Mouse (Mus musculus): ENCODE results near the gene Endou. TPM values are rescaled to one million over a fixed set of nuclear protein-coding genes. Genes with fewer than 3 reads are reported as not detected.

Gene Endou
- polyA plus RNA-seq, 1 experiment from 2014 or later: 0.11 TPM

DNA sequence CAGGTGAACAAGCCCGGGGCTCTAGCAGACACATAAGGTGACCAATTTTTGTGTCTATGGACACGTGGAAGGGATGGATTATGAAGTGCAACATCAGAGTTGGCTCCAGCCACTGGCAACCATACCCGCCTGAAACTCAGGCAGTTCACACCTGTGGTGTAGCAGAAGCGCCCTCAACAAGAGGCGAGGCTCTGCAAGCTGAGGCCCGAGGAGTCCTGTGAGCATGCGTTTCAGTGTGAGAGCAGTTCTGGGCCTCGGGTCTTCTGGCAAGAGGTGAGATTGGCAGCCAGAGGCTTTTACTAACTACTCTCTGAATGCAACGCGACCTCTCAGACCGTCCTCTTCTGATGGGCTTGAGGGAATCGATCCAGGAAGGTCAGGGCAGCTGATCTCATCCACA, 10.5 kb upstream of the Endou start:
- Histone ChIP-seq H3K9me3 (no peaks in the 10 kb centered on the region), H3K36me3 (peaks cover 16% of the 10 kb centered on the region; the same call in 1 of the 2 replicates), H3K4me3 (no peak overlapping the region), H3K4me1 (peaks cover 48% of the 10 kb centered on the region), H3K27me3 (ENCODE audit: insufficient read depth, poor library complexity, severe bottlenecking) (no peaks in the 10 kb centered on the region), H3K27ac (peak overlapping the region; percentile 83)
- 76% methylated on average over 12 of the region's 12 CpGs for WGBS
- no peak for DNase-seq (ENCODE audit: low spot score)

DNA sequence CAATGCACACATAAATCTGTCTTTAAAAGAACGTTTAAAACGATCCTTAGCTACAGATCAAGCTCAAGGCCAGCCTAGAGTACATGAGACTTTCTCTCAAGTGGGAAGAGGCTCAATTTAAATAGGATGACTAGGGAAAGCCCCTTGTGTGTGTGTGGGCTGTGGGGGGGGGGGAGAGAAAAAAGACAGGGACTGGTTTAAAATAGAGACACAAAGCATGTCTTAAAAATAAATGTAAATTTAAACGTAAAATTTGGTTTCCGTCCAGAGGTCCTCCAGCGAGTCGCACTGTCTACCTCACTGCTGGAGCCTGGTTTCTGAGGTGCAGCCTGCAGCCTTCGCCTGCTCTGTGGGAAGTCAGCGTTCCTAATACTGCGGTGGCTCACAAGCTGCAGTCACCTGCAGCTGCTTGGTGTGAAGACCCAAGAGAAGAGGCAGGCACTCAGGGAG, 9.2 kb upstream of the Endou start:
- WGBS: 90% methylated on average over 9 of the region's 9 CpGs
- no peak for DNase-seq (ENCODE audit: low spot score)
- Histone ChIP-seq H3K27ac (no peak overlapping the region), H3K9me3 (no peaks in the 10 kb centered on the region), H3K36me3 (peaks cover 7% of the 10 kb centered on the region; the same call in 1 of the 2 replicates), H3K4me3 (no peak overlapping the region), H3K4me1 (peaks cover 40% of the 10 kb centered on the region), H3K27me3 (ENCODE audit: insufficient read depth, poor library complexity, severe bottlenecking) (no peaks in the 10 kb centered on the region)

DNA sequence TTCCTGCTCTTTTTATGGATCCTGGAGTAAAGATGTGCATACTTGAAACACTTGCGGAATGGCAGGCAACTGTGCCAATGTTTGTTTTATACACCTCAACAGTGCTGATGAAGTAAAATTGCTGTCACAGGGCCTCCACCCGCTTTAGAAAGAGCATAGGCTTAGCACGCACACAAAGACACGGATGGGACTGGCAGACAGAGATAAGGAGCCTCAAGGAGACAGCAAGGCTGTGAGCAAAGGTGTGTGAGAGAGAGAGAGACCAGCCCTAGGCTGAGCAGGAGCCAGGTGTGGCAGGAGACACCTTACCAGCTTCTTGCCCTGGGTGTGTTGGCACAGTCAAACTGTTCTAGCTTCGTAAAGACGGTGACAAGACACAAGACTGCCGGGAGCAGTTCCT, 7.8 kb upstream of the Endou start:
- H3K27me3 ChIP-seq (ENCODE audit: insufficient read depth, poor library complexity, severe bottlenecking): no peaks in the 10 kb centered on the region
- 0 out of 2 replicates have a peak, but pooled peaks cover 1% of the 10 kb centered on the region for H3K36me3 ChIP-seq
- 83% methylated on average over 7 of the region's 7 CpGs for WGBS
- H3K4me1 ChIP-seq: peaks cover 28% of the 10 kb centered on the region
- no peak overlapping the region for H3K4me3 ChIP-seq
- H3K27ac ChIP-seq: no peak overlapping the region
- no peaks in the 10 kb centered on the region for H3K9me3 ChIP-seq
- no peak for DNase-seq (ENCODE audit: low spot score)

DNA sequence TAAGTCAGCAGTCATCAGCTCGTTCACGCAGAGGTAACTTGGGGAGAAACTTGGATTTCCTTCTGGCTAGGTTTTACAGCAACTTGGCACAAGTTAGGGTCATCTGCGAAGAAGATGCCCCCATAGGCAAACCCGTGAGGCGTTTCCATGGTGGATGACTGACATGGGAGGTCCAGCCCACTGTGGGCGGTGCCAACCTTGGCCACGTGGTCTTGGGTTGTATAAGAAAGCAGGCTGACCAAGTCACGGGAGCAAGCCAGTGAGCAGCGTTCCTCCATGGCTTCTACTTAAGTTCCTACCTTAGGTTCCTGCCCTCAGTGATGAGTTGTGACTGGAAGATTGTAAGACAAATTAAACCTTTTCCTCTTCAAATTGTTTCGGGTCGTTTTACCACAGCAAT, 849 bp upstream of the Endou start:
- DNase-seq (ENCODE audit: low spot score): no peak
- Histone ChIP-seq H3K27ac (no peak overlapping the region), H3K27me3 (ENCODE audit: insufficient read depth, poor library complexity, severe bottlenecking) (peaks cover 14% of the 10 kb centered on the region; the same call in 1 of the 2 replicates), H3K9me3 (no peaks in the 10 kb centered on the region), H3K4me3 (no peak overlapping the region), H3K36me3 (no peaks in the 10 kb centered on the region), H3K4me1 (peaks cover 4% of the 10 kb centered on the region; the same call in 1 of the 2 replicates)
- 91% methylated on average over 11 of the region's 11 CpGs for WGBS

- H3K36me3 ChIP-seq: no peaks in the 10 kb centered on the region
- peaks cover 14% of the 10 kb centered on the region; the same call in 1 of the 2 replicates for H3K27me3 ChIP-seq (ENCODE audit: insufficient read depth, poor library complexity, severe bottlenecking)
- no peak overlapping the region for H3K4me3 ChIP-seq
- no peak overlapping the region for H3K27ac ChIP-seq
- peaks cover 8% of the 10 kb centered on the region for H3K4me1 ChIP-seq
- no peak for DNase-seq (ENCODE audit: low spot score)
- H3K9me3 ChIP-seq: no peaks in the 10 kb centered on the region
- 43% methylated on average over 6 of the region's 6 CpGs for WGBS
Observed at GRCm38 (mm10) chr15:97730365-97730764, 774 bp downstream of the Endou start.

DNA sequence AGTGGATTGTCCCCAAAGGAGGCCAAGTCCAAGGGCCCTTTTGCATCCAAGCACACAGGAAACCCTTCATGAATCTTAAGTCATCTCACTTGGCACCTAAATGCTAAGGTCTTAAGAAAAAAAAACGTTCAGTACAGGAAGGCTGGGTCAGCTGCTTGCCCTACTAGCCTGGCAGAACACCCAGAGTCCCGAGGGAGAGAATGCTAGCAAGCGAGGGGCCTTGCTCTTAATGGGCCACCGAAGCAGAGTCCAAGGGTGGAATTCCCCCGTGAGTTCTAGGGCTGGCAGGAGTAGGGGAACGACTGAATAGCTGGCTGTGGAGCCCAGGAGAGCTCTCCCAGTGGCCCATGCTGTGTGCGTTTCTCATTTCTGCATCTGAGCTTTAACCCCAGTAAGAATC, 2.3 kb downstream of the Endou start:
- 72% methylated on average over 7 of the region's 7 CpGs for WGBS
- Histone ChIP-seq H3K27ac (no peak overlapping the region), H3K9me3 (no peaks in the 10 kb centered on the region), H3K4me1 (peaks cover 8% of the 10 kb centered on the region), H3K27me3 (ENCODE audit: insufficient read depth, poor library complexity, severe bottlenecking) (peaks cover 14% of the 10 kb centered on the region; the same call in 1 of the 2 replicates), H3K36me3 (no peaks in the 10 kb centered on the region), H3K4me3 (no peak overlapping the region)
- DNase-seq (ENCODE audit: low spot score): no peak

- WGBS: 78% methylated on average over 11 of the region's 11 CpGs
- H3K4me3 ChIP-seq: no peak overlapping the region
- H3K27ac ChIP-seq: no peak overlapping the region
- H3K9me3 ChIP-seq: no peaks in the 10 kb centered on the region
- no peak for DNase-seq (ENCODE audit: low spot score)
- H3K27me3 ChIP-seq (ENCODE audit: insufficient read depth, poor library complexity, severe bottlenecking): peaks cover 14% of the 10 kb centered on the region; the same call in 1 of the 2 replicates
- H3K36me3 ChIP-seq: no peaks in the 10 kb centered on the region
- peaks cover 8% of the 10 kb centered on the region for H3K4me1 ChIP-seq
Observed at GRCm38 (mm10) chr15:97728394-97728793, 2.7 kb downstream of the Endou start.

- no peak for DNase-seq (ENCODE audit: low spot score)
- Histone ChIP-seq H3K27ac (no peak overlapping the region), H3K36me3 (no peaks in the 10 kb centered on the region), H3K9me3 (no peaks in the 10 kb centered on the region), H3K4me3 (no peak overlapping the region), H3K27me3 (ENCODE audit: insufficient read depth, poor library complexity, severe bottlenecking) (peaks cover 14% of the 10 kb centered on the region; the same call in 1 of the 2 replicates), H3K4me1 (peaks cover 8% of the 10 kb centered on the region)
- whole genome bisulfite sequencing: 78% methylated on average over 5 of the region's 5 CpGs
Observed at GRCm38 (mm10) chr15:97727520-97727919, 3.6 kb downstream of the Endou start.

- Histone ChIP-seq H3K36me3 (no peaks in the 10 kb centered on the region), H3K4me3 (no peak overlapping the region), H3K27ac (no peak overlapping the region), H3K4me1 (peaks cover 8% of the 10 kb centered on the region), H3K27me3 (ENCODE audit: insufficient read depth, poor library complexity, severe bottlenecking) (peaks cover 14% of the 10 kb centered on the region; the same call in 1 of the 2 replicates), H3K9me3 (no peaks in the 10 kb centered on the region)
- 78% methylated on average over 8 of the region's 8 CpGs for WGBS
- DNase-seq (ENCODE audit: low spot score): no peak
Observed at GRCm38 (mm10) chr15:97727048-97727447, 4.1 kb downstream of the Endou start.

GRCm38 (mm10) chr15:97726310-97726709, 4.8 kb downstream of the Endou start:
- no peaks in the 10 kb centered on the region for H3K36me3 ChIP-seq
- WGBS: 77% methylated on average over 13 of the region's 13 CpGs
- H3K27ac ChIP-seq: no peak overlapping the region
- H3K27me3 ChIP-seq (ENCODE audit: insufficient read depth, poor library complexity, severe bottlenecking): peaks cover 14% of the 10 kb centered on the region; the same call in 1 of the 2 replicates
- H3K4me1 ChIP-seq: peaks cover 8% of the 10 kb centered on the region
- H3K4me3 ChIP-seq: no peak overlapping the region
- DNase-seq (ENCODE audit: low spot score): no peak
- no peaks in the 10 kb centered on the region for H3K9me3 ChIP-seq

GRCm38 (mm10) chr15:97725198-97725785, 5.8 kb downstream of the Endou start:
- Histone ChIP-seq H3K9me3 (no peaks in the 10 kb centered on the region), H3K27ac (no peak overlapping the region), H3K36me3 (no peaks in the 10 kb centered on the region), H3K4me1 (peaks cover 12% of the 10 kb centered on the region), H3K4me3 (no peak overlapping the region), H3K27me3 (ENCODE audit: insufficient read depth, poor library complexity, severe bottlenecking) (peaks cover 10% of the 10 kb centered on the region; the same call in 1 of the 2 replicates)
- no peak for DNase-seq (ENCODE audit: low spot score)
- 76% methylated on average over 6 of the region's 6 CpGs for WGBS

- WGBS: 85% methylated on average over 17 of the region's 17 CpGs
- Histone ChIP-seq H3K4me3 (no peak overlapping the region), H3K27me3 (ENCODE audit: insufficient read depth, poor library complexity, severe bottlenecking) (peaks cover 8% of the 10 kb centered on the region; the same call in 1 of the 2 replicates), H3K36me3 (no peaks in the 10 kb centered on the region), H3K27ac (no peak overlapping the region), H3K4me1 (peaks cover 17% of the 10 kb centered on the region), H3K9me3 (no peaks in the 10 kb centered on the region)
- DNase-seq (ENCODE audit: low spot score): no peak
Observed at GRCm38 (mm10) chr15:97724346-97725197, 6.6 kb downstream of the Endou start.

All from heart, embryonic 10.5 days (tissue).